Mouse (Mus musculus): ENCODE measurements around the gene L3mbtl3.

- TF ChIP-seq CTCF (IDR thresholded peaks at IDR 0.05): no peak
- no peak for TF ChIP-seq POLR2A (IDR thresholded peaks at IDR 0.05; ENCODE audit: insufficient read depth, low read depth, low read length)
Observed at GRCm38 (mm10) chr10:26358798-26359197, 17.0 kb downstream of the L3mbtl3 start.

Measured in heart, adult 2 months (tissue).